Mouse (Mus musculus) kidney, adult 2 months (tissue): Measurements from ENCODE around the gene Itgb7.

Experiments
- CTCF ChIP-seq: fragments of 200-500 bp; conservative IDR thresholded peaks from 2 replicates; pipeline ENCODE4 v1.5.1; 2011; ENCODE audit warnings: low read depth, mild to moderate bottlenecking, control low read depth, low read length, moderate library complexity, mixed read lengths; ENCODE audit not compliant: insufficient read depth, insufficient read length
- POLR2A ChIP-seq: fragments of 200-500 bp; IDR thresholded peaks from one replicate; pipeline ENCODE4 v1.6.1; 2011; ENCODE audit warnings: low read depth, low read length, control low read depth

- TF ChIP-seq CTCF: no peak
- no peak for TF ChIP-seq POLR2A
These were observed 17.5 kb upstream of the Itgb7 start for GRCm38 (mm10) chr15:102249251-102249691.
